Mouse (Mus musculus) CD8-positive naive resting alpha-beta T cell, adult 2 months (primary cell): ENCODE results near the gene Kifc1.
A peak's percentile ranks its signal among the peaks of the same experiment; 100 is the strongest.
"Not testable (repeated sequence)": the region's sequence is repeated elsewhere in the genome, so short reads cannot be mapped to it uniquely, and the experiment has no call there.

Experiments
- DNase-seq, 2 experiments: peaks; one replicate each; pipeline ENCODE4 v3.0.0; 2022; ENCODE audit warnings: low read depth in 2 of 2, low spot score in 2 of 2

Kifc1 gene

GRCm38 (mm10) chr17:33919351-33920281 lies 29.2 kb upstream of the Kifc1 start:
- peak; percentile 69 to 77 for DNase-seq

- DNase-seq = no peak
These were observed 28.1 kb upstream of the Kifc1 start for GRCm38 (mm10) chr17:33918293-33919203.

- no peak for DNase-seq
These were observed 27.3 kb upstream of the Kifc1 start for GRCm38 (mm10) chr17:33917656-33918292.

GRCm38 (mm10) chr17:33916847-33917655 lies 26.6 kb upstream of the Kifc1 start:
- DNase-seq = no peak

- DNase-seq = no peak
These were observed 25.8 kb upstream of the Kifc1 start for GRCm38 (mm10) chr17:33916294-33916693.

GRCm38 (mm10) chr17:33915671-33916250 lies 25.3 kb upstream of the Kifc1 start, which contains the start of the genes Tapbp and Zbtb22:
Tapbp (plus strand) TSS chr17:33915899.
Zbtb22 (plus strand) TSS chr17:33915904.
- peak; percentile 84 to 93 for DNase-seq

GRCm38 (mm10) chr17:33914969-33915391 lies 24.5 kb upstream of the Kifc1 start:
- no peak for DNase-seq

- no peak for DNase-seq
These were observed 23.4 kb upstream of the Kifc1 start for GRCm38 (mm10) chr17:33913905-33914304.

- no peak for DNase-seq
These were observed 22.8 kb upstream of the Kifc1 start for GRCm38 (mm10) chr17:33913264-33913663.

GRCm38 (mm10) chr17:33911813-33912414 lies 21.5 kb upstream of the Kifc1 start:
- no peak for DNase-seq

- no peak for DNase-seq
These were observed 20.8 kb upstream of the Kifc1 start for GRCm38 (mm10) chr17:33911052-33911812.

GRCm38 (mm10) chr17:33910346-33911051 lies 20.0 kb upstream of the Kifc1 start:
- DNase-seq = no peak

GRCm38 (mm10) chr17:33909869-33910250 lies 19.4 kb upstream of the Kifc1 start:
- peak in 1 of 2 experiments; percentile 30 for DNase-seq

- DNase-seq = peak; percentile 97
These were observed 18.8 kb upstream of the Kifc1 start, which contains the start of gene Daxx for GRCm38 (mm10) chr17:33909077-33909868. Daxx (plus strand) TSS chr17:33909414.

GRCm38 (mm10) chr17:33908331-33909076 lies 18.0 kb upstream of the Kifc1 start:
- no peak for DNase-seq

GRCm38 (mm10) chr17:33904835-33905234 lies 14.4 kb upstream of the Kifc1 start, which contains the start of gene Platr17:
Platr17 (plus strand) TSS chr17:33905135.
- not testable (repeated sequence) for DNase-seq
